Mouse (Mus musculus): Measurements from ENCODE around the gene Ankrd1.

Ankrd1 gene

DNA sequence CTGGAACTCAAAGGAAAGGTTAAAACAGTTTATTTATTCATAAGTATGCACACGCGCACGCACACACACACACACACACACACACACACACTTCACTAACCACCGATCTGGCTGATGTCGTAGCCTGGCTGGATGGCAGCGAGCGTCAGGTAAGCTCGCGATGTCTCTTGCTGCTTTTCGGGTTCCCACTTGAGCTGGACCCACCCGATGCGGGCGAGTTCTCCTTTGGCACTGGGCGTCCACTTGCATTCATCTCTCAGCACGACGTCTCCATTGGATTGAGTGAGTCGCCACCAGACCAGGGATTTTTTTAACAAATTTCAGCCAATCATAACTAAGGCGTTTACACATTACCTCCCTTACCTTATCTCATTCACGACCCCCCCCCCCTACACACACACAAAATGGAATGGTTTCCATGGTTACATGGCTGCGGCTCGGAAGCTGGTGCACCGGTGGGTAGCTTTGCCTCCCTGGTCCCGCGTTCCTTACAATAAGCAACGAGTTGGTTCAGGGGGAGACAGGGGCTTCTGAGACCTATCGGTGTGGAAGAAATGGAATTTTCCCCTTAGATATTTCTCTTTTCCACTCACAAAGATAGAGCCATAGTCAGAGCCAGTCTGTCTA is 10.5 kb downstream of the Ankrd1 start:
- DNase-seq: no peak

DNA sequence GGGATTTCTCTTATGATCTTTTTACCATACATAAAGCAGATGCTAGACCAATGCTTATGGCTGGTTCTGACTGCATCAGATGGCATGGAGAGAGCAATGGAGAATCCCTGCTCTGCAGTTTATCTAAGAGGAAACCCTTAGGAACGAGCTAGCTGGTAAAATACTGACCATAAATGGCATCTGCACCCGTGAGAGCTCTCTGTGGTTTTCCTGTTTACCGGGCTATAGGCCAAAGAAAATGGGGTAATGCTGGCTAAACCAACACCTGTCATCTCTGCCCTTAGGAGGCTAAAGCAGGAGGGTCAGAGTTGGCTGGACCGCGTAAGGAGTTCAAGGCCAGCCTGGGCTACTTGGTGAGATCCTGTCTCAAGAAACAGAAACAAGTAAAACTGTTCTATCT is 16.0 kb downstream of the Ankrd1 start:
- no peak for DNase-seq

DNA sequence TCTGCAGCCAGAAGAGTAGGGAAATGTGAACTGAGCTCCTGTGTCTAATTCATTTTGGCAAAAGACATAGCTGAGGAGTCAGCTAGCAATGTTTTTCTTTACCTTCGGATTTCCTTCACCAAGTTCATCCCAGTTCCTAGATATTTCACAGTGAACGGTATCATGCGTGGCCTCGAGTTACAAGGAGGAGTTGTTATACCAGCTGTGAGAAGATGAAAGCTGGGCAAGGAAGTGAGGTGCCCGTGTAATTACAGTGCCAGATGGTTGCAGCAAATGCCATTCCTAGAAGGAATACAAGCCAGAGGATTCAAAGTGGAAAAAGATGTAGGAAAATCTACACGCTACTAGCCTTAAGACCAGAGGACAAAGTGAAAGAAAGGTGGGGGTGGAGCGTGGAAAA is 21.0 kb downstream of the Ankrd1 start:
- DNase-seq: no peak

DNA sequence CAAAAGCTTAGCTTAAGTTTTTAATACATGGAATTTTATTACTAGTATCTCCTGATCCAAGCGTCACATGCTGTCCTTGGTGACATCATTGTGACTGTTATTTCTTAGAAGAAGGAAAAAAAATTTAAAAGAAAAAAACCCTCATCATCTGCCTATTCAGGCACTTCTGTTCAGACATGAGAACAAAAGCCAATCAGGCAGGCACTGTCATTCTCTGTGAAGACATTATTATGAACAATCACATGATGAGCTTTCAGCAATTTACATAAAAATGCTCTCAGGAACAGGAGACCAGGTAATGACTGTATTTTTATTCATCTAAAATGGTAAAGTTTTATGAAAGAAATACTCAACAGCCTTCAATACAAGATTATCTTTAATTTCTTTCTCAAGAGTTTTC is 21.6 kb downstream of the Ankrd1 start:
- DNase-seq: no peak

DNA sequence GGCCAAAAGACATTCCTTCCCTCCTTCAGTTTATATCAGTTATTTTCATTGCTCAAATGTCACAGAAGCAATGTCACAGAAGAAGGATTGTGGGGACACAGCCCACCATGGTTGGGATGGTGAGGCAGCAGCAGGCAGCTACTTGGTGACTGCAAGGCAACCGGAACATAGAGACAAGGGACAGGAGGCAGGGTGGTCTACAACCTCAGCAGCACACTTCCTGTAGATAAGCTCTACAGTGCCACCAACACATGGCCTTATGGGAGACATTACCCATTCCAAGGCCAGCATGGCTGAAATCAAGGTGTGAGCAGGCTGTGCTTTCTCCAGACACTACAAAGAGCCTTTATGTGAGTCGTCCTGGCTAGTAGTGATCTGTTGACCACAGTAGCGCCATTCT is 22.7 kb downstream of the Ankrd1 start:
- no peak for DNase-seq

DNA sequence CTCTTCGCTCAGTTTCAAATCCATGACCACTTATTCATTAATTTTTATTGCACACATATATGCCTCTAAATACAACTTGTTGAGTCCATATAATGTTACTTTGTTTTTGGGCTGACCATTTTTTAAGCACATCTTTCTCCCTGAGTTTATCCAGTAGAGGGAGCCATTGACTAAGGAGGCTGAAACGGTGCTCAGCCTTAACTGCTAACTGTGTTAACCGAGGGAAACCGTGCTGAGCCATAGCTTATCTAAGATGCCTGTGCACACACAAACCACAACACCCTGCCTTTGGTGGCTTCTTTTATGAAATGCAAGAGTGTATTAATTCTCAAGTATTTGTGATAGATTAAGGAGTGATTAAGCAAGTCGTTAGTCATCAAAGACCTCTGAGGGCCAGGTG is 29.1 kb downstream of the Ankrd1 start:
- DNase-seq: peak; percentile 8

DNA sequence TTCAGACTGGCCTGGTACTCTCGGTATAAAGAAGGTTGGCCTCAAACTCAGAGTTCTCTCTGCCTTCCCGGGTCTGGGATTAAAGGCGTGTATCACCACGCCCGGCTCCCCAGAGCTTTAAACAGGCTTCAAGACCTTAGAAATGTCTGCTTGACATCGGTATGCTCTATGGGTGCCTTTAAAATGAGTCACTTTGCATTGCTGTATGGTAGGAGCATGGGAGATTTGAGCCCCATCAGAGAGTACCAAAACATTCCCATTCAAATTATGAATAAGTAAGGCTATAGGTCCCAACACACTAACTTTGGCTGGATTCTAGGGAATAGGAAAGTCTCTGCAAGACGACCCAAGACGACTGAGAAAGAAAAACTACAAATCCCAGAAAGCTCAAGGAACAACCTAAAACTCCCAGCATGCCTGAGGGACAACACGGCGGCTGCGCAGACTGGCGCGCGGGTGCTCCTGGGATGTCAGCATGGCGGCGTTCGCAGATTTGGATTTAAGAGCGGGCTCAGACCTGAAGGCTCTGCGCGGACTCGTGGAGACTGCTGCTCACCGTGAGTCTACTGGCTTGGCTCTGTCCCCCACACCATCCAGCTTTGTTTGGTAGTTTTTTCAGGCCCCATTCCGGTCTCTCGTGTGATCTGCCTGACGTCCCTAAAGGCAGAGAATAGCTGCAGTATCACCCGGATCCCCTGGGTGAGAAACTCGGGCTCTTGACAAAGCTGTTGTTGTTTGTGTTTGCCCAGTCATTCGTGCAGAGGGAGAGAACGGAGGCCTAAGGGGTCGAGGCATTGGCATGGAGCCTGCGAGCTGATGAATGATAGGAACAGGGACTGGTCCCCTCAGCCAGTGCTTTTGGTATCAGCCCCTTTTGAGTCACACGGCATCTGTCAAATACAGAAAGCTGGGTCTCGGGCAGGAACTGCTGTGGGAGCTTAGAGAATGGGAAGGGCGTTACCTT is 36.4 kb downstream of the Ankrd1 start, which contains the start of gene Rpp30:
Gene Rpp30, plus strand, starts transcription at position 455 of the 964 bp plus-strand sequence.
- peak; percentile 91 for DNase-seq

DNA sequence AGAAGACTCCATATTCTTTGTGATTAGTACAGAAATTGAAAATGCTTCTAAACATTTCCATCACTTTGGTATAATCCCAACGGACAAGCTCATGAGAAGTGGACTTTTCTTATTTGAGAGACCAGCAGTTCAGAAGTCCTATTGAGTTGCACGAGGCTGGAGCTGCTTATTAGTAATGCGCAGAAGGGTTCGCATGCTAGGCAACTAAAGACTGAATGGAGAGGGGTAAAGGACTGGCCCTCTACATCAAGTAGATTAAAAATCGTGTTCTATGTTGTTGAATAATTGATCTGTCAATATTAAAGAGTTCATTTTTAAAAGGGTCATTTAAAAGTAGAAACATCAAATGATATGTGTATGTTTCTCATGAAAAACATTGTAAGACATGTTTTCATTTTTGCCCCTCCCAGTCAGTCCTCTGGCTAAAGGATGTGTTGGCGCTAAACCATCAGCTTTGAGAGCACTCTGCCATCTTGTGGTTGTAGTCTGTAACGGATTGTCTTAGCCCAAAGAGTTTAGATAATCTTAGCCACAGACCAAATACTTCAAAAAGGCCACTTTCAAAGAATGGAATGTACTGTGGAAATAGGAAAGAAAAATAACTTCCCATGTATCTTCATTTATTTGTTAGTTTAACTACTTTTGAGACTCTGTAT is 37.2 kb downstream of the Ankrd1 start:
- DNase-seq: peak; percentile 73

DNA sequence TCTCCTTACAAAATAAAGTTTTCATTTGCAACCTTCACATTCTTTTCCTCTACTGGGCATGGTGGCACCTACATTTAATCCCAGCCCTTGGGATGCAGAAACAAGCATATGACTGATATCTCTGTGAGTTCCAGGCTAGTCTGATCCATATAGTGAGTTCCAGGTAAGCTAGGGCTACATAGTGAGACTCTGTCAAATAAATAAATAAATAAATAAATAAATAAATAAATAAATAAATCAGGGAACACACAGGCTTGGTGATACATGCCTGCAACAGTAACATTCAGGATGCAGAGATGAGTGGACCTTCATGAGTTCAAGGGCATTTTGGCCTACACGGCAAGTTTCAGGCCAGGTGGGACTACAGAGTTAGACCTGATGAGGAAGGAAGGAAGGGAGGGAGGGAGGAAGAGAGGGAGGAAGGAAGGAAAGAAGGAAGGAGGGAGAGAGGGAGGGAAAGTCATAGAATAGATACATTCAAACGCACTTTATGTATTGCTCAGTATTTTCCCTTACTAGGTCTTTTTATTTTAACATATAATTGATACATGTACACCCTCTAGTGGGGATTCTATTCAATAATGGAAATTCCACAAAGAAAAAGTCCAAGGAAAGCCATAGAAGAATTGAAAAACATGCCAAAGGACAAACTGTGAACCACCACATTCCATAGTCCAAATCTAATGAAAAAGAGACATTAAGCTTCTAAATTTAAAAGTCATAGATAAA is 56.9 kb downstream of the Ankrd1 start:
- no peak for DNase-seq

Measured in cerebellum, adult 9-10 months (tissue).